Mouse (Mus musculus) T-helper 1 cell (primary cell): ENCODE measurements around the gene Capg.

ENCODE experiments used
- in situ Hi-C: fragments of 300-600 bp; cut with MboI, MseI; formaldehyde crosslinking; loops from one replicate; pipeline ENCODE4 v1.15.1; 2025; ENCODE audit warnings: high pct_unique_total_duplicates

Capg gene

DNA sequence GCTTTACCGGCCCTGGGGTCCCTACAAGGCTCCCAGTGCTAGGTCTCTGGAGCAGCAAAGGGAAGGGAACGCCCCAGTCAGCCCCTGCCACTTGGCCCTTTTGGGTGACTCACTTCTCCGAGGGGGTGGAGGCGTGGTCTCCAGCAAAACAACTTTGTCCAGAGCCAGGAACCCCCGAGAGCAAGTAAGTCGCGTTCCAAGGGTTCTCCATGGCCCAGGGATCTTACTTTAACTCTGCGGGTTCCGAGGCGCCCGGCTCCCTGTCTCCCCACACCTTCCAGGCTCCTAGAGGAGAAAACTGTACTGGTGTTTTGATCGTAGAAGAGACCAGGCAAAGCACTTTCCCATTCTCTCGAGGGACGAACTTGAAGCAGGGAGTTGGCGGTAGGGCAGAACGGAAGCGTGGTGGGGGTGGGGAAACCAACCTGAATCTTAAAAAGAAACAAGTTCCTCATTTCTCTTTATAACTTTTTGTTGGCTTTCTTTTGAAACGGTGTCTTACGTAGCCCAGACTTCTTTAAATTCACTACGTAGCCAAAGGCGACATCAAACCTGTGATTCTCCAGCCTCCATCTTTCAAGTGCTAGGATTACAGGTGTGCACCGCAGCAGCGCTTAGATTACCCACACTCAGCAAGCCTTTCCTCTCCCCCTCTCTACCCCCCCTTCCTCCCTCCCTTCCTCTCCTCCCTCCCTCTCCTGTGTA is at the start of gene Capg:
Capg (plus strand) TSS at position 109 of the 705 bp plus-strand sequence.
- in situ Hi-C loops: no loop called here

DNA sequence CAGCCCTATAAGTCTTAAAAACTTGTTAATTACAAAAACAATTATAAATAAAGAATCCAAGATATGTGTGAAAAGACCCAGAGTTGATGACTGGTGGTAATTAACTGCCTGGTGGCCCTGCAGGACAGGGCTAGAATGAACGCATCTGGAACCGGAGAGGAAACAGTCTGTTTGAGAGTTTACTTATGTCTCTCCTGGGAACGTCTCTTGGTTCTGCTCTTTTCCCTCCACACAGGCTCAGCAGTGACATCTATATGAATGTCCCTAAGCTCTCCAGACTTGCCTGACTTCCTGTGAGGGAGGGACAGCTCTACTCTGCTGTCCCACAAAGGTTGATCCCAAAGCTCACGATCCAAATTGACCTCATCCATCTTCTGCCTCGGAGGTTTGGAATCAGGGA is 45.2 kb upstream of the Capg start:
- in situ Hi-C loops: no loop called here

DNA sequence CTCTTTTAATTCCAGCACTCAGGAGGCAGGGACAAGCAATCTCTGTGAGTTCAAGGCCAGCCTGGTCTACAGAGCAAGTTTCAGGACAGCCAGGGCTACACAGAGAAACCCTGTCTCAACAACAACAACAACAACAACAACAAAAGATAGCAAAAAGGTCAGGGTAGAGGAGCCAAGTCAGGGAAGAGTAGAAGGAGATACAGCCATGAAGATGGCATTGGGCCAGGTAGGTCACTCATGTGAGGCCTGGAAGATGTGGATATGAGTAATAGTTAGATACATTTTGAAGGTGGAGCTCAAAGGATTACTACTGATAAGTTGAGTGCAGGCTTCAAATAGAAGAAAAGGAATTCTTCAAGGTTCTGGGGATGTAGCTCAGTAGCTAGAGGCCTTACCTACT is 40.9 kb upstream of the Capg start:
- in situ Hi-C loops: no loop called here

DNA sequence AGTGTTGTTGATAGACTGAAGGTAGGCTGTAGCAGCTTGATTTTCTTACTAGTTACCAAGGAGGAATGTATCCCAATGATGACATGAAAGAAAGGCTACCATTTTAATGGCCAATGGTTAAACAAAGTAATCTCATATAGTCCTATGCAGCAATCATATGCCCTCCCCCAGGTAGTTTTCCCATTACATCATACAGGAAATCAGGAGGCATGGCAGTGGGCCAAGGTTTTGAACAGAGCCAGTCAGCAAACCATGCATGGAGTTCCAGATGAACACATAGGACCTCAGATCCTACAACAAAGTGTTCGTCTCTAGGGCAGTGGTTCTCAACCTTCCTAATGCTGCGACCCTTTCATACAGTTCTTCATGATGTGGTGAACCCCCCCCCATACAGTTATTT is 40.3 kb upstream of the Capg start:
- in situ Hi-C loops: no loop called here

GRCm38 (mm10) chr6:72506104-72506503 is 38.1 kb upstream of the Capg start:
- in situ Hi-C loops: no loop called here

DNA sequence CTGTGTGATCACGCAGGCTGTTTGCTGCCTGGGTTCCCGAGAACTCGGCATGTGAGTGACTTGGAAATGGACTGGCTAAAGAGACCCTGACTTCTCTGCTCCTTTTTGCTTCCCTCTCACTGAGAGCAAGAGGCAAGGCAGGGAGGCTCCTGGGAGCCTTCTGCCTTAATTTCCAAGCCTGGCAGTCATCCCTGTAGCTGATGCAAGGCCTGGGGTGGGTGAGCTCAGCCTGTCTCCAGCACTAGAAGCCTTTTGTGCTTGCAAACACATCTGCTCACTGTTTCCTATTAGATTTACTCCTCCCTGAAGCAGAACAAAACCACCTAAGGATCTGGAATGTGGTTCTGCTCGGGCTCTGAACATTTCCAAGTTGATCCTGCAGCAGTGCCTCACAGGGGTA is 35.6 kb upstream of the Capg start:
- in situ Hi-C loops: no loop called here

DNA sequence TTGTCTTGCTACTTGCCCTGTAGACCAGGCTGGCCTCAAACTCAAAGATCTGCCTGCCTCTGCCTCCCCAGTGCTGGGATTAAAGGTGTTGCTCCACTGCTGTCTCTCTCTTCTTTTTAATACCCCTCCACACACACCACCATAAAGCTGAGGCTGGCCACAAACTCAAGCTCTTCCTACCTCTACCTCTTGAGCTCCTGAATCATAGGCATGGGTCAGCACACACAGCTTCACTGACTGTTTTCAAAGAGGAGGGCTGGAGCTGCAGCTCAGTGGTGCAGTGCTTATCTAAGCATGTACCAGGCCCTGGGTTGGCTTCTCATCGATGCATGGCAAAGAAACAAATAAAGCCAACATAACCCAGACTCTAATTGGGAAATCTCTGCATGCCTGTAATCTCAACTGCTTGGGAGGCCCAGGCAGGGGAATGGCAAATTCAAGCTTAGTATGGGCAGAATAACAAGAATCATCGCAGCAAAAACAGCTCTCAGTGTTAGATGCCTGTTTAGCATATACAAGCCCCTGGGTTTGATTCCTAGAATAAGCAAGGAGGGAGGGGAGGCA is 34.2 kb upstream of the Capg start:
- in situ Hi-C loops: no loop called here

DNA sequence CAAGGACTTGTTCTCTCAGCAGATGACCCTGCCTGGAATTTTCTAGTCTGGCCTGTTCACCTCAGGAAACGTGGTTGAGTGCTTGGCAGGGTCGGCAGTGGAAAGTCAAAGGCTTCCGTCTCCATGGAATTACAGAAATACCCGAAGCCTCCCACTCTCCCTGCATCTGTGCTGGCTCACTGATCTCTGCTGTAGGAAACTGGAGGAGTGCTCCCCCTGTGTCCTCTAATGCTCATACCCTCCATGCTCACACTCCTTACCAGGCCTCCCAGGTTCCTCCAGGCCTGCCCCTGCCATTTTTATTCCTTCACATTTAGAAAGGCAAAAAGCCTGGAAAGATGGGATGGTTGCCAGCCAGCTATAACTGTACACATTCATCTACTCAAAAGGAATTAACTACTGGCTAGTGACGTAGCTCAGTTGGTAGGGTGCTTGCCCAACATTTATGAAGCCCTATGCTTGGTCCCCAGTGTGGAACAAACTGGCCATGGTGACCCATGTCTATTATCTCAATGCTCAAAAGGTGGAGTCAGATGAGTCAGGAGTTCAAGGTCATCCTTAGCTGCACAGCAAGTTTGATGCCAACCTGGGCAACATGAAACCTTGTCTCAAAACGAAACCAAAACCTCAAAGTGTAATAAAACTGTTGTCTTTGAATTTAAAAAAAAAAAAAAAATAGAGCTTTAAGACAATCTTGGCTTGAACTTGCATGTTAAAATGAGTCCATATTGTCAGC is 33.3 kb upstream of the Capg start:
- in situ Hi-C loops: no loop called here

GRCm38 (mm10) chr6:72512386-72513070 is 31.7 kb upstream of the Capg start:
- in situ Hi-C loops: no loop called here

DNA sequence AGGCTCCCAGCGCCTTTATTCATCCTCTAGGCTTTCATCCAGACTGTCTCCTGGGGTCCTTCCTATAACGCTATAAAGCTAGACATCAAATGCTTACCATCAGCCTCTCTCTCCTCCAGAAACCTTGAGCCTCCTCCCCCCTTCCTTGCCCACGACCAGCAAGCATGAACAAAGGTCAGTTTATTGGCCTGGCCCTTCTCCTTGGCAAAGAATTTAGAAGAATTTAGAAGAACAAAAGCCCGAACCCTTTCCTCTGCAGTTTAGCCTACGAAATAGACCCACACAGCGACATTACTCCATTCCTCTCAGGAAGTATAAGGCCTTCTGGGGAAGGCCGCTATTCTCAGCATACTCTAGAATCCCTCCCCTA is 31.1 kb upstream of the Capg start:
- in situ Hi-C loops: no loop called here

GRCm38 (mm10) chr6:72515644-72516043 is 28.5 kb upstream of the Capg start:
- in situ Hi-C loops: no loop called here

DNA sequence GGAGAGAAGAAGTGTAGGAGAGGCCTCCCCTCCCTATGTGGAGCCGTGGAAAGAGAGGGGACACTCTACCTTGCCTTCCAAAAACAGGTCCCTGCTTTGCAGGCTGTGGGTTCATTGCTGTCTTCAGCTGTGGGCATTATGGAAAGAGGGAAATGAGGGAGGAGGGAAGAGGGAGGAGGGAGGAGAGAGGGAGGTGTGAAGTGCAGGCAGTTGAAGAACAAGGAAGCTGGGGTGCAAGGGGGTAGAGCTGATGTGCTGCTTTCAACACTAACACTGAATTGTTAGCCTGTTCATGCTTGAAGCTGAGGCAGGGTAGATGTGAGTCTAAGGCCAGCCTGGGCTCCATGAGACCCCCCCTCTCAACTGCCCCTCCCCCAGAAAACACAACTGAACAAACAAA is 25.3 kb upstream of the Capg start:
- in situ Hi-C loops: no loop called here

DNA sequence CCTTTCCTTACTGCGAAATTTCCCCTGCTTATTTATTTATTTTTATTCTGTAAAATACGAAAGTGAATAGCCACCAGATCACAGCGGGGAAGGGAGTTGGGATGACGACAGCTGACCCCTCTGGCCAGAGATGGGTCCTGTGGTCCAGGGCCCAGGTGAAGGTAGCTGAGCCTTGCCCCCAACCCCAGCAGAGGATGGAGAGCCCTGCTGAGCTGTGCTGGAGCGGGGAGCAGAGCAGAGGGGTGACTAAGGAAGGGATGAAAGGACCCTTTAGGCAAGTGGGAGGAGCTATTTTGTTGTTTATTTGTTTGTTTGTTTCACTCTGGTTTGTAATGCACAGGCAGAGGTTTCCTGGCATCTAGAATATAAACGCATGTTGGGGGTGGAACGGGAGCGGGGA is 24.9 kb upstream of the Capg start:
- in situ Hi-C loops: no loop called here

- in situ Hi-C loops: no loop called here
Measured at GRCm38 (mm10) chr6:72519892-72520663, 24.1 kb upstream of the Capg start.

DNA sequence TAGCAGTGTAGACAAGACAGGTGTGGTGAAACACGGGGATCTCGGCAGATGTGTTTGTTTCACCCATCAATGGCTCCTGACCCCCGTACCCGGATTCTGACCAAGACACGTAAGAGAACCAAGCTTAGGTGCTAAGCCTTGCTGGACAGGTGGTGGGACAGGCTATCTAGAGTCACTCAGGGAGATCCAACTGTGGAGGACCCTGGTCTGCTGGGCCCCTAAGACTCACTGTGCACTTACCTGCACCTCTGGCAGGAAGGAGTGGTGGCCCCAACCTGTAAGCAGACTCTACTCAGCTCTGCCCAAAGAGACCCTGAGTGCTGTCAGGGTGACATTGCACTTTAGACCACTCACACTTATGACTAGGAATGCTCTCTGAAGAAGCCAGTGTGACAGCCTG is 23.3 kb upstream of the Capg start:
- in situ Hi-C loops: no loop called here

- in situ Hi-C loops: no loop called here
Measured at GRCm38 (mm10) chr6:72521607-72522006, 22.6 kb upstream of the Capg start, which contains the start of gene Sh2d6. Gene Sh2d6, minus strand, starts transcription at chr6:72521707.

GRCm38 (mm10) chr6:72522288-72522687 is 21.9 kb upstream of the Capg start:
- in situ Hi-C loops: no loop called here

DNA sequence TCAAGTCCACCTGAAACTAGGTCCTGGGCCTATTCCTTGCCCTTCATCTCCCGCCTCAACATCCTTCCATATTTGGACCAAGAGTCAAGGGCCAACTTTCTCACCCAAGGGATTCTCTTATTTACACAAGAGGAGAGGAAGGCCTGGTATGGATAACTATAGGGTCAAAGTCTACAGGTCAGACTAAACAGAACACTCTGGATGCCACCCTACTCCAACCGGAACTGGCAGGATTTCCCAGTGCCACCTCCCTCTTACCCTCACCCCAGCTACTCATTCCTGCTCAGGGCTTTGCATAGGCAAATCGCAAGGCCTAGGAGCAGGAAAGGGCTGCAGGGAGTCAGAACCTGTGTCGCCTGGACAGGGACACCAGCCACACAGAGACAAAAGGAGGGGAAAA is 21.0 kb upstream of the Capg start:
- in situ Hi-C loops: no loop called here

DNA sequence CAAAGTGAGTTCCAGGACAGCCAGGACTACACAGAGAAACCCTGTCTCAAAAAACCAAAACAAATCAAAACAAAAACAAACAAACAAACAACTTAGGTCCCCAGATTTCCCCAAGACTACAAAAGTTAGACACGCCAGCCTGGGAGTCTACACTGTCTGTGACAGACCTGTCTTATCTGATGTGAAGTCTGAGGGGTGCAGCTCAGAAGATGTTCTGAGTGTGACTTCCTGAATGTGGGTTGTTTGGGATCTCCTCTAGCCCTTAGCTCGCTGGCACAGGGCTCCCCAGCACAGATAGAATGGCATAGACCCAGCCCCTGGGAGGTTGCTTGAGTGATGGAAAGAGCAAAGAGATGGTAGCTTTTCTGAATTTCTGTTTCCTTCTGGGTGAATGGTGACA is 20.0 kb upstream of the Capg start:
- in situ Hi-C loops: no loop called here

DNA sequence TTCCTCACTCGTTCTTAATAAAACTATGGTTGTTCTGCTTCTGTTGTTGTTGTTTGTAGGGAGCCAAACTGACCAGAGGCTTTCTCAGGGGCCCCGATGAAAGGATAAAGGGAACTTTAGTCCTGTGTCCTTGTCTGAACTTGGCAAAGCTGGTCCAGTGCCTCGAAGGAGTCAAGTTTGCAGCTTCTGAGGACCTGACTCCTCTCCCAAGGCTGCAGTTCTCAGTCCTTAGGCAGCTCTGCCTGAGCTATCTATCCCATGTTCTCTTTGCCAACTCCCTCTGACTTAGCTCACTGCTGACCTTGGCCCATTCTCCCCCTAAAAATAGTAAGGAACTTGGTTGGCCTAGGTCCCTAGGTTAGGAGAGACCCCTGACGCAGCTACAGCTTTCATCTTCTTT is 17.1 kb upstream of the Capg start:
- in situ Hi-C loops: no loop called here

- in situ Hi-C loops: no loop called here
Measured at GRCm38 (mm10) chr6:72528410-72529151, 15.6 kb upstream of the Capg start.
